ENCODE assay signal across 11 mouse cellular contexts in the genomic region with DNA sequence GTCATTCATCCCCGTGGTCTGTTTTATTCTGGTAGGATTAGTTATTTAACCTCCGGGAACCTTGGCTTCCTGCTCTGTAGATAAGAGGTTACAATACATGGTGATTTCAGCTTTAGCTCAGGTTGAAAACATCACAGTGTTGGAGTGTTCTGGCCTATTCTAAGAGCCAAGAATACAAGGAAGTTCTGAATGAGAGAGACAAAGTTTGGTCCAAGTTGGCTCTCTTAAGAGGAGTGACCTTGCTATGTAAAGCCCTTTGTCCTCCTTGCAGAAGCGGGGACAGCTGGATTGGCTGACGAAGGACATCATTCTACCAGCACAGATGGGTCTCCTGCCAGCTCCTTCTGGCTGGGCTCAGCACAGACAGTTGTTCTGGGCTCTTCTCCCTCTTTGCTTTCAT.
DNase-seq lines count a peak whose midpoint lies in the region; ATAC-seq lines count a peak whose summit lies in the region.
"Had no signal": no experiment of that assay in that cellular context is flagged by ENCODE, and none has a peak within 500 bp of the region (broad histone marks: within the 10 kb centered on the region; RNA-seq: fewer than 3 reads in every experiment).

No protein-coding gene starts in this region.

- 72% methylated on average over 4 of the region's 4 CpGs for WGBS in neural tube, embryonic 15.5 days

- no peak for ATAC-seq in neural tube, embryonic 15.5 days (ENCODE audit: low FRiP score)

- H3K9me3 ChIP-seq in neural tube, embryonic 15.5 days (replicated peaks): no peaks in the 10 kb centered on the region
- H3K9me3 ChIP-seq: hindbrain, embryonic 12.5 days had no signal

- intact Hi-C loops in heart, postnatal 36 days (cut with DNase I): no loop called here

- H3K4me3 ChIP-seq in brown adipose tissue, adult 24 weeks (ENCODE audit: insufficient read depth, low read depth, low read length): no peak overlapping the region
- H3K4me3 ChIP-seq in neural tube, embryonic 15.5 days (replicated peaks): no peak overlapping the region
- H3K4me3 ChIP-seq: hindbrain, embryonic 12.5 days had no signal

- no peak overlapping the region for H3K4me2 ChIP-seq in neural tube, embryonic 15.5 days
- H3K4me2 ChIP-seq: hindbrain, embryonic 12.5 days had no signal

- H3K4me1 ChIP-seq in brown adipose tissue, adult 24 weeks (ENCODE audit: control insufficient read depth, insufficient read depth, insufficient read length, low read length): no peaks in the 10 kb centered on the region
- H3K4me1 ChIP-seq in neural tube, embryonic 15.5 days: peaks cover 13% of the 10 kb centered on the region

- DNase-seq in cerebellum, postnatal 10 days: peak; percentile 57 to 74
- DNase-seq in cerebellum, adult 11 months: no peak
- DNase-seq in heart, postnatal 36 days: peak; percentile 36 to 42
- DNase-seq in lung, postnatal 10 days: peak; percentile 66
- DNase-seq in cerebellum, adult 8-10 months: no peak
- DNase-seq in frontal cortex, postnatal 25 days (ENCODE audit: low spot score in 2 of 2): no peak
- DNase-seq: thymus, adult 18-20 months had no signal

- H3K27ac ChIP-seq in brown adipose tissue, adult 24 weeks (replicated peaks; ENCODE audit: low read depth, low read length): peak overlapping the region; percentile 43
- H3K27ac ChIP-seq in neural tube, embryonic 15.5 days (replicated peaks): no peak overlapping the region
- H3K27ac ChIP-seq: hindbrain, embryonic 12.5 days; liver, embryonic 14.5 days had no signal

- H3K9ac ChIP-seq in neural tube, embryonic 15.5 days (replicated peaks): no peak overlapping the region
- H3K9ac ChIP-seq: hindbrain, embryonic 12.5 days; liver, embryonic 14.5 days had no signal

- H3K27me3 ChIP-seq in neural tube, embryonic 15.5 days (replicated peaks): no peaks in the 10 kb centered on the region
- H3K27me3 ChIP-seq: hindbrain, embryonic 12.5 days had no signal

- H3K36me3 ChIP-seq in neural tube, embryonic 15.5 days: no peaks in the 10 kb centered on the region
- H3K36me3 ChIP-seq: hindbrain, embryonic 12.5 days had no signal

Comparison
In these comparisons a context has a peak if more than half of its experiments do, and no peak if none do; other contexts are left out.
1. DNase-seq: peak in cerebellum, postnatal 10 days (2 of 2), heart, postnatal 36 days (2 of 2) and lung, postnatal 10 days (single experiment); none in cerebellum, adult 11 months (single experiment), cerebellum, adult 8-10 months (single experiment) and frontal cortex, postnatal 25 days (0 of 2).